7 mouse cellular contexts compared by ENCODE assay signal in the genomic region with DNA sequence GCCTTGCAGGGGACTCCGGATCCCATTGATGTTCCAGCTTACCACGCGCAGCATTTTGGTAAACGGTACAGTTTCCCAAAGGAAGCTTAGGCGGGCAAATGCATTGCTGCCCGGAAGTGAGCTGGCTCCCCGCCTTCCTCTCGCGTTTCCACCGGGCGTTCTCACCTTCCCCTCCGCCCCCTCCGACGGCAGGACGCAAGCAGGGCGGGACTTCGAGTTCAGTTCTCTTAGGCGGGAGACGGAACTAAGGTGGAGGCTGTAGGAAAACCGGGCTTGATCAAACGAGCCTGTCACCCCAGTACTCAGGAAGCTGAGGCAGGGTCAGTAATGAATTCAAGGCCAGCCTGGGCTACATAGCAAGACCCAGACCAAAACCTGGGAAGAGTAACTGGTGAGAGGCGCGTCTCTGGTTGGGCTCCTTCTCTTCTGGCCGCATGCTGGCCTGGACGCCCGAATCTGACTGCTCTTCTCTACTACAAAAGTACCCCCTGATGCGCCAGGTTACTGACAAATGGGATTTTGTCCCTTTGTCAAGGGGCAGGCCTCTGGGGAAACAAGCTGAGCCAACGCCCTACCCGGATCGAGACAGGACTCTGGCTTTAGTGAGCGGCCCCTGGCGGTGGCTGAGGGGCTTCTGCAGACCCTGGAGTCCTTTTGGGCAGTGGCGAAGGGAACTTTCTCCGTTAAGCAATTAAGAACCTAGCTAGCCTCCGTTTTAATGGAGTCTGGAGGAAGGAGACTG. TPM values are rescaled to one million over a fixed set of nuclear protein-coding genes. Genes with fewer than 3 reads are reported as not detected.
A peak's percentile ranks its signal among the peaks of the same experiment; 100 is the strongest.
DNase-seq lines count a peak whose midpoint lies in the region; ATAC-seq and TF ChIP-seq lines count a peak whose summit lies in the region.

A gene (plus strand): TSS at position 207 of the 742 bp plus-strand sequence.

- no peaks in the 10 kb centered on the region for H3K27me3 ChIP-seq in intestine, postnatal 0 days (replicated peaks; ENCODE audit: control insufficient read depth, insufficient read depth, low read length)
- no peaks in the 10 kb centered on the region for H3K27me3 ChIP-seq in midbrain, embryonic 12.5 days
- H3K27me3 ChIP-seq in small intestine, adult 2 months (ENCODE audit: control insufficient read depth, insufficient read depth, low read length): no peaks in the 10 kb centered on the region

- peak; percentile 78 for DNase-seq in adrenal gland, adult 8-10 months
- DNase-seq in embryo, embryonic 9.5 days (ENCODE audit: extremely low spot score): peak; percentile 74
- peak; percentile 56 to 76 for DNase-seq in gastrocnemius, postnatal 4 days (ENCODE audit: low spot score in 2 of 2)
- peak; percentile 78 for DNase-seq in left cerebral cortex, postnatal 4 days

- no peaks in the 10 kb centered on the region for H3K4me1 ChIP-seq in intestine, postnatal 0 days (replicated peaks; ENCODE audit: control insufficient read depth, insufficient read depth, low read length)
- no peaks in the 10 kb centered on the region for H3K4me1 ChIP-seq in midbrain, embryonic 12.5 days
- H3K4me1 ChIP-seq in small intestine, adult 2 months (ENCODE audit: control insufficient read depth, insufficient read depth, insufficient read length, low read length): no peaks in the 10 kb centered on the region

- H3K27ac ChIP-seq in intestine, postnatal 0 days (ENCODE audit: low read depth, low read length): peak within 1 kb of the TSS; percentile 68
- peak within 1 kb of the TSS; percentile 71 for H3K27ac ChIP-seq in midbrain, embryonic 12.5 days (replicated peaks)
- H3K27ac ChIP-seq in small intestine, adult 2 months (ENCODE audit: insufficient read depth, low read depth, low read length): peak within 1 kb of the TSS; percentile 79

- no peaks in the 10 kb centered on the region for H3K36me3 ChIP-seq in intestine, postnatal 0 days (ENCODE audit: control insufficient read depth, insufficient read depth)
- H3K36me3 ChIP-seq in midbrain, embryonic 12.5 days: peaks cover 8% of the 10 kb centered on the region; the same call in 1 of the 2 replicates
- peaks cover 6% of the 10 kb centered on the region; the same call in 1 of the 2 replicates for H3K36me3 ChIP-seq in small intestine, adult 2 months (ENCODE audit: control insufficient read depth, insufficient read depth, low read length)

- ATAC-seq in intestine, postnatal 0 days: peak; percentile 90
- ATAC-seq in midbrain, embryonic 12.5 days (ENCODE audit: low FRiP score, low read depth): peak; percentile 92

- TF ChIP-seq POLR2A in small intestine, adult 2 months (IDR thresholded peaks at IDR 0.05; ENCODE audit: low read depth, low read length): peak; percentile 51; the same call in 1 of the 2 replicates

- no peaks in the 10 kb centered on the region for H3K9me3 ChIP-seq in intestine, postnatal 0 days (ENCODE audit: control insufficient read depth)
- H3K9me3 ChIP-seq in midbrain, embryonic 12.5 days: no peaks in the 10 kb centered on the region

- H3K4me2 ChIP-seq in intestine, postnatal 0 days (replicated peaks; ENCODE audit: low read depth): peak within 1 kb of the TSS; percentile 66
- H3K4me2 ChIP-seq in midbrain, embryonic 12.5 days (replicated peaks): peak within 1 kb of the TSS; percentile 53

- peak within 1 kb of the TSS; percentile 49 for H3K4me3 ChIP-seq in intestine, postnatal 0 days (ENCODE audit: low read depth, low read length)
- H3K4me3 ChIP-seq in midbrain, embryonic 12.5 days: peak within 1 kb of the TSS; percentile 52
- H3K4me3 ChIP-seq in small intestine, adult 2 months (ENCODE audit: low read depth, low read length): peak within 1 kb of the TSS; percentile 100

- intact Hi-C loops in left cerebral cortex, postnatal 4 days (cut with DNase I): no loop called here

- peak within 1 kb of the TSS; percentile 37 for H3K9ac ChIP-seq in intestine, postnatal 0 days (ENCODE audit: low read depth, low read length)
- H3K9ac ChIP-seq in midbrain, embryonic 12.5 days (replicated peaks): peak within 1 kb of the TSS; percentile 56

- peak; percentile 68 for TF ChIP-seq CTCF in intestine, postnatal 0 days (IDR thresholded peaks at IDR 0.05; ENCODE audit: low read depth)
- TF ChIP-seq CTCF in small intestine, adult 2 months (IDR thresholded peaks at IDR 0.05; ENCODE audit: extremely low read depth, insufficient read length, insufficient replicate concordance, low read depth, low read length): peak; percentile 31; the same call in 1 of the 2 replicates

- 23% methylated on average over 35 of the region's 35 CpGs for WGBS in intestine, postnatal 0 days
- WGBS in midbrain, embryonic 12.5 days: 28% methylated on average over 35 of the region's 35 CpGs
- WGBS in small intestine, adult 2 months: 16% methylated on average over 35 of the region's 35 CpGs

RNA-seq across cellular contexts. Expression of the gene that starts here (rescaled TPM):
- total RNA-seq in adrenal gland, adult 8-10 months (2022): 10 to 100 TPM in 2 of 4 experiments, 1 to 10 TPM in 2; 6.5 to 13.2 (median 8.9) TPM
- 10 to 100 TPM in 1 of 2 experiments, 1 to 10 TPM in 1; 4.4 to 10.3 TPM for total RNA-seq in gastrocnemius, postnatal 4 days (2021)
- polyA plus RNA-seq in intestine, postnatal 0 days (2015; fragmentation: Nextera tagmentation; extraction: Ambion mirVana): 2.4 and 2.7 TPM in 2 replicates
- 1 to 10 TPM; 6.4 to 7.2 TPM for total RNA-seq in left cerebral cortex, postnatal 4 days (2021)
- polyA plus RNA-seq in midbrain, embryonic 12.5 days (2016; fragmentation: Nextera tagmentation; extraction: Ambion mirVana): 4.2 and 4.4 TPM in 2 replicates
- polyA plus RNA-seq in small intestine, adult 2 months (2012; rRNA removed): 0.53 and 1.8 TPM in 2 replicates

Comparison
In these comparisons a context has a peak if more than half of its experiments do, and no peak if none do; other contexts are left out.
1. Peak in every context shown above with its lines: DNase-seq, ATAC-seq, H3K4me3 ChIP-seq and H3K27ac ChIP-seq.
2. H3K4me3 ChIP-seq: peak in every context shown above with its lines; median percentile 100 in small intestine, adult 2 months; 52 in midbrain, embryonic 12.5 days; 49 in intestine, postnatal 0 days.